Mouse (Mus musculus) ovary, postnatal 36 days (tissue): ENCODE measurements around the gene Ptprg.

Experiments used
- DNase-seq: peaks from one replicate; pipeline ENCODE4 v3.0.0; 2022; ENCODE audit warnings: low spot score, mixed read lengths

Ptprg gene

DNA sequence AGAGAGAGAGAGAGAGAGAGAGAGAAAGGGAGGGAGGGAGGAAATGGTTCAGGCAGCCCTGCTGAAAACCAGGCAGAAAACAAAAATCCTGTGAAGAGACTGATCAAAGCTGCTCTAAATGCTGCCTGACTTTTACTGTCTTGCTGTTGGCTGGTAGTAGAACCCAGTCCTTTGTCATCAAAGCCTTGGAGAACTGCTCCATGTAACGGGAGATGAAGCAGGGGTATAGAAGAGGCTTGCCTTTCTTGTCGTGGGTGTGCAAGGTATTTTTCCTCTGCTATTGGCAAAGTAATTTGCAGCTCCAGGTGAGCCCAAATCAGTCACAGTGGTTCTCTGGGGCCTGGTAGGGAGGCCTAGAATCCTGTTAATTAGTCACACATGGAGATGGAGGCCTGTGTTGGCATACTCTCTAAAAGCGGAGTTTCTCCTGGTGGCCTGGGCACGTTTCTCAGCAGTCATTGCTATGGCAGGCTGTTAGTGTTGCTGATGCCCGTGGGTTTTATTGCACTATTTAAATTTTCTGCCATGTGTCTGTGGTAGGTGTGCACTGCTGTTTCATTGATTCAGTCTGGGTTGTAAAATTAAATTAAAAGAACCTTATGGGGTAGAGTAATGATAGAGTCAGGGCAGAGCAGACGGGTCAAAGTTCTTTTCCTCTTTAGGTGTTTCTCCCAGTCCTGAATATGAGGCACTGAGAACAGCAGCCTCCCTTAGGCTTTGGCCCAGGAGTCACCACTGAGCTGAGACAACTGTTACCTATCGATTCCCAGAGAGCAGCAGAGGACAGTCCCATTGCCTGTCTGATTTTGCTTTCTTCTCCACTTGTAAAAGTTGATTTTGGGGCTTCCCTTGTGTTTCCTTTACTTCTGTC is 269.7 kb downstream of the Ptprg start:
- no peak for DNase-seq

DNA sequence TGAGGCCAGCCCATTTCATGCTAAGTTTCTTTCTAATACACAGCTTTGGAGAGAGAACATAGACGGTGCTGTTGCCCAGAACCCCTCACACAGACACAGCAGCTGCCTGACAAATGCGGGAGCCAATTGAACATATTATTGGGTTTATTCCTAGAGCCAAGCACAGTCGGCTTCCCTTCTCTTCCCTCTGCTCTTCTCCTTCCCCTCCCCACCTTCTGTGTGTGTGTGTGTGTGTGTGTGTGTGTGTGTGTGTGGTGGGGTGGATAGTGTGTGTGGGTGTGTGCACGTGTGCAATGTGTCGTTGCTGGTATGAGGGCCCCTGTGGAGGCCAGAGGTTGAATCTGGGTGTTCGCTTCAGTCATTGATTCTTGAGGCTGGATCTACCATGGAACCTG is 270.4 kb downstream of the Ptprg start:
- no peak for DNase-seq

DNA sequence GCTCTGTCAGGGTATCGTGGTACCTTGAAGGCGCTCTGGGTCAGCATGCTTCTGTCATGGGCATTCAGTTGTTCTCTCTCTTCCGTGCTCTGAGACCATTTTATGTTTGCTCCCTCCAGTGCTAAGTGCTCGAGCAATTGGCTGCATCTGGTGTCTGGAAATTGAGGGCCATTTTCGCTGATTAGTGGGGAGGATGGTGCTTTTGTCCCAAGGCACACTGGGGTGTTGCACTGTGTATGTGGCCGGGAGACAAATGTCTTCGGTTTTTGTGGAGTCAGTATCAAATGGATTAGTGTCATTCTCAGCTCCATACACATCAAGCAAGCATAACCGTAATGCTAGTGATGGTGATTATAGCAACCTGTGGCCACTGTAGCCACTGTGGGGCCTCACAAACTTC is 271.6 kb downstream of the Ptprg start:
- no peak for DNase-seq

DNA sequence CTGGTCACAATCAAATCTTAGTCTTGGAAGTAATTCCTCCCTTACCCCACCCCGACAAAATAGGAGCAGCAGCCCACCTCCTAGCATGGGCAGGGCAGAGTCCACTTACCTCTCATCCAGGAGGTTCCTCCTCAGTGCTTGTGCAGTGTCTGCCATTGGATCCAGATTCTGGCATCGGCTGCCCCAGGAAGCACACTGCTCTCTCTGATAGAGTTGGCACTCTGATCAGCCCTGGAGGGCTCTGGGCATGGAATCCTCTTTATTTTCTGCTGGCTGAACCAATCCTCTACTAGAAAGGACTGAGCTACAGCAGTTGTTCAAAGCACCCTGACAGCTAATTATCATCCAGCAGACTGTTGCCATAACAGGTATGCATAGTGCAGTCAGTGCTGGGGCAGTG is 272.2 kb downstream of the Ptprg start:
- DNase-seq = no peak

DNA sequence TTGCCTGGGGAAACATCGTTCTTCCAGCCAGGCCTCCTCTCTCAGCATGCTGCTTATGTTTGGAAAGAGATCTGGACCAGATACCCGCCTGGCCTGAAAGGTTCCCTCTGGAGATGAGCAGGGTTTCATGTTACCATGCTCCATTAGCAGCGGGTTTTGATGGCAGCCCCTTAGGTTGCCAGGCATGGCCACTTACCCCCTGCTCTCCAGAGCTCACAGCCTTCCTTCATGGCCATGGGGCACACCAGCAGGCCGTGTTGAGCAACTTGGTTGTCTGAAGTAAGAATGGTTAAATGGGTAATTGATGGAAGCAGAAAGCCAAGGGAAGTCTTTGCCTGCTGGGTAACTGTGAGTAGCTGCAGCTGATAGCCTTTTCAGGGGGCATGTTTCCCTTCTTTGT is 274.8 kb downstream of the Ptprg start:
- no peak for DNase-seq

DNA sequence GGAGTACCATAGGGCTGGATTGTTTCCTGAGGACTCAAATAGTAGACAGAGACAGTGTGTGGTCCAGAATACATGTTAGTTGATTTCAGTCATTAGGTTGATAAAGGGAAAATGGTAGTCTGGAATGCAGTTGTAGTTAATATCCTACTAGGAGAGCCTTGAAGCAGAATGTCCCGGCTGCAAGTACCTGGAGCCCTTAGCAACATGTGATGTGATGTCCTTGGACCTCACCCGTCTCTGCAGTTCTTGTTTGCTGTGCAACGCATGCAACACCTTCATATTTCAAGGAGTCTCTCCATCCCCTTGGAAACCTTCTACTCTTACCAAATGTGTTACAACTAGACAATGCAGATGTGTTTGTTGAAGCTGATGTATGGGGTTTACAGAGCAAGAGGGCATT is 280.3 kb downstream of the Ptprg start:
- DNase-seq = no peak

DNA sequence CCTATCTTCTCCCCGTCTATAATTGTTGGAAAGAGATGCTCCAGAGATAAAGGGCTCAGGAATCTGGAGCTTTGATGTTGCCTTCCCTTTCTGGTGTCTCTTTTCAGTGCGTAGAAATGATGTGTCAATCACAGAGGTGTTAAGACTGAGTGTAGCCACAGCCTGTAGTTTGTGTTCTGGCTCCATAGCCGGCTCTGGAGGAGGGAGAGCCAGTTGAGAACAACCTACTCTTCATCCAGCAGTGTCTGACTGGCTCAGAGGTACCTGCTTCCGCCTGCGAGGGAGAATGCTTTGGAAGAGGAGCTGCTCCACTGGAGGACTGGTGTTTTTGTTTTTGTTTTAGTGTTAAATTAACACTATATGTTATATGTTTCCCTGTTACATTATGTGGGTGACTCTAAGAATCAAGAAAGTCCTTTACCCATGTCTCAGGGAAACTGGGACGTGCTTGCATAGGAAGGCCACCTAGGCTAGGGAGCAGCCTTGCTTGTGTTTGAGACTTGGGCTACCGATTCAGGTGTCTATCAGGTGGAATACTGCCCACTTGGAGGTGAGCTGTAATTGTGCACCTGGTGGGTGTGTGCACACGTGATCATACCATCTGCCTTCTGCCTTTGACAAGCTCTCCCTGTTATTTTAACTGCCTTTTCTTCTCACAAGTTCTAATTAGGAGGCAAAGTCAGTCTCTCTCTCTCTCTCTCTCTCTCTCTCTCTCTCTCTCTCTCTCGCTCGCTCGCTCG is 282.5 kb downstream of the Ptprg start:
- no peak for DNase-seq

DNA sequence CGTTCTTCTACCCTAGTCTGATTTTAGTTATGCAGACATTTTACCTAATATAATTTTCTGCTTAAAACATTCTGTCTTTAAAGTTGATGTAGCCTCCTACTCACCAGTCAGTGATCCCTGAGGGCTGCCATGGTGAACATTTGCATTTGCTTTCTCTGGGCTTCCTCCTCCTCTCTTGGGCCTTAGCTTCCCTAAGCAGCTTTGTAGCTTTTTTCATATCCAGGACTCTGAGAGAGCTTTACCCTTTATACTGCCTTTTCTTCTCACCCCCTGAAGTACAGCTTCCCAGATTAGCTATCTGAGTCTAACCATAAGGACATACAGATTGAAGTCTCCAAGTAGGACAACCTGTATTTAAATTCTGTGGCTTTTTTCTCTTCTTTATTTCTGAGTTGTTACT is 284.4 kb downstream of the Ptprg start:
- no peak for DNase-seq

DNA sequence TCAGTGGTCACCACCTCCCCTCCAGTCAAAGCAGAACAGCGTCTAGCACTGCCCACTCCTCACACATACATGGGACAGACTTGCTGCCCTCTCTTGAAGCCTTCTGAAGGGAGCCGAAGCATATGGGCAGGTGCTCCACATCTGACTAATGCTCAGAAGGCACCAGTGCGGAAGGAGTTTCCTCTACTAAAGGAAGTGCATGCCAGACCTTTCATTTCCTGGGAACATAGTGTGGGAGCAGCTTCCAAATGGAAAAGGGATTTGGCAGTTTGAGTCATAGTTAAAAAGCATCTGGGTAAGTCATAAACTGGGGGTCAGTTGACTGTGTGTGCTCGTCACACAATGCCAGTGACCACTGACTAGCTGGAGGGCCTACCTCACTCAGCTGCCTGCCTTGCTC is 288.3 kb downstream of the Ptprg start:
- DNase-seq = no peak

DNA sequence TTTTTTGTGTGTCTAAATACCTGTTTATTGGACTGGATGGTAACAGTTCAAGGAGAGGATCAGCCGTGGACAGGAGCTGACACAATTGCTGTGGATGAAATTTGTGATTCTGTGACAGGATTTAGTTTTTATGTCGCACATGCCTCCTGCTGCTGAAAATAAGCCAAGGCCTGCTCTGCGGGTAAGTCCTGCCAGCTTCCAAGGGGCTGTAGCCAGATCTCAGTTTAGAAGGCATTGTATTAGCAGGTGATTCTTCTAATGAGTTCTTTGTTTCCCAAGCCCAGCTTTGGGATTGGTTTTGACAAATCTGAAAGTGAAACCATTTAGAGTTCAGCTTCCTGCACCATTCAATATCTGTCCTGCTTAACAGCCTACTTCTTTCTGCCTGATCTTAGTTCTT is 299.6 kb downstream of the Ptprg start:
- DNase-seq = no peak

DNA sequence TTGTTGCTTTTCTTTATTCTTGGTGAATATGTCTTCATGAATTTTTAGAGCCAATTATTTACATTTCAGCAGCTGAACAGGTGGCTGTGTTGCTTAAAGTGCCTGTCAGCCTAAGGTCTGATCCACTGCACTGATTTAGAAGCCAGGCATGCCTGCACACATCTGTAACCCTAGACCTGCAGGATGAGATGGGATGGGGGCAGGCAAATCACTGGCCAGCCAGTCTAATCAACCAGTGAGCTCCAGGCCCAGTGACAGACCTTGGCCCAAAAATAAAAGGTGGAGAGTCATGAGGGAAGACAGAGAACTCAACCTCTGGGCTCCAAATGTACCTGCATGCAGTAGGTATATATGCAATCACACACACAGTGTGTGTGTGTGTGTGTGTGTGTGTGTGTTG is 302.2 kb downstream of the Ptprg start:
- no peak for DNase-seq

DNA sequence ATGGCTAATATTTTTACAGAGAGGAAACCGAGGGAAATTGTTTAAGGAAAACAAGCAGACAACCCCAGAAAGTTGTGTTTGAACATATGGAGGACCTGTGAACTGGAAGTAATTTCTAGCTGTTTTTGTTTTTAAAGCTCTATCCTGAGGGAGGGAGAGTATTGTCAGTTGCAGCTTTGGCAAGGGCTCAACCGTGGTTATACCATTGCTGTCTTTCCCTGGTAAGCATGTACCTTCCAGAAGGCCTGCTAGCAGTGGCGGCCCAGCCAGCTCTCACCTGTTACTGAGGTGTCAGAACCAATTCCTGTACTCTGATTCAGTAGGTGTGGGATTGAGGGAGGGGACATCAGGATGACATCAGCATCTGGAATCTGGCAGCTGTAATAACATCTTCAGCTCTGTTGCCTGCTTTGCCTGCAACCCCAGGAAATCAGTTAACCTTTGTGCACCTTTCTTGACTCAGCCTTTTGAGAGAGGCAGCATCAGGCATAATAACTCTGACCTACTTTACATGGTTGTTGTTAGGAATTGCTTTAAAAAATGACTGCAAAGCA is 304.7 kb downstream of the Ptprg start:
- no peak for DNase-seq

DNA sequence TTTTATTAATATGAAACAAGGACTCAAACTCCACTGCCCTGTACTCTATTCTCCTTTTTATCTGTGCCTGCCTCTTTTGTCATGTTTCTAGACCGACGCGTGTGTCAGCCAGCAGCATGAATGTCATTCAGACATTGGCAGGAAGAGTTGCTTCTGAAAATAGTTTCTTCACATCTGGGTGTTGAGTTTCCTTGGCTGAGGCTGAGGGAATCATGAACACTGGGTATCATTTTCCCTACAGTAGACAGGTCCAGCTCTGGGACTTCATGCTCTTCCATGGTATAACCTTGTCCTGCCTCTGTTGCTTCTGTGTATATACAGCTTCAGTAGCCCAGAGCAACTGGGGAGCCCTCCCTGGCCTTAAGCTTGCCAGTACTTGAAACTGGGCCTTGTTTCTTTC is 310.0 kb downstream of the Ptprg start:
- DNase-seq = no peak

DNA sequence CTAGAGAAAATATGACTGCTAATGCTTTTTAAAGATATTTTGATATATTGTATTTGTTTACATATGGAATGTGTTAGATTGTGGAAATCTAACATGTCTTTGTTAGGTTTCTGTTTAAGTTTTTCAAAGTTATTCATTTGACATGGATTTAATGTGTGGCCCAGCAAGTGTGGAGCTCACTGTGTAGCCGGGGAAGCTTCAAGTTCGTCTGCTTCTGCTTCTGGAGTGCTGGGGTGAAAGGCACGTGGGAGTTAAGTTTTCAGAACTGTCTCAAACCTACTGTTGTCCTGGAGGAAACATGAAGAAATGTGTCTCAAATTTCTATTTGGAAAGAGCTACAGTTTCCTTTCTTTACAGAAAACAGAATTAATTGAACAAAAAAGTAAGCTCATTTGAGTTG is 311.5 kb downstream of the Ptprg start:
- DNase-seq = no peak

DNA sequence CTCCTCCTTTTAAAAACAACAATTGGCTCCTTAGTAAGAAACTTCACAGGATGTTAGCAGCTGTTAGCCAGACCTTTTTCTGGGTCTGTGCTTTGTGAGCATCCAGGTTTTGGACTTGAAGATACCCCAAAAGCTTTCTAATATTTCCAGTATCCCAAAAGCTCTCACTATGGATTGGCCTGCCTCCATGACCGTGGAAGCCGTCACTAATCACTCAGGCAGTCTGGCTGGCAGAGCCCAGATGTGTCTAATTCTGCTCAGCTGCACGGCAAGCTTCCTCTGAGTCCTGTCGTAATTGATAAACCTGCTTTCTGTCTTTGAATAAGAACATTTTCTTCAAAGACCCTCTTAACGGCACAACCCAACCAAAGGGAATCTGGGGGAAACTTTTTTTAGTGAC is 312.0 kb downstream of the Ptprg start:
- no peak for DNase-seq

DNA sequence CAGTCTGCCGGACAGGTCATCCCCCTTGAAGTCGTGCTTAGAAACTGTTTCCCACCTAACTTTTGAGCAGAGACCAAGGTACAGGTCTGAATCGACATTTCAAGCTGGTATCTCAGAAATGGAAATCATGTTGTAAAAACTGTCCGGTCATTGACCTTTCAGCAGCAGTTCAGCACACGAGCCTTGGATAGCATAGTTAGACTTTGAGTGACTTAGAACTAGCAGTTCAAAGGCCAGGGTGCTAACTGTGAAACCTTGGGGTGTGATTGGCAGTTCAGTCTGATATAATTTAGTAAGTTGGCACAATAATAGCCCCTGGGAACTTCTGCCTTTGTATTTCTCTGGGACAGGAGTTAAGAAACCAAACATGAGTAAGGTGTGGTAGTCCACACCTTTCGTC is 312.5 kb downstream of the Ptprg start:
- DNase-seq = no peak

DNA sequence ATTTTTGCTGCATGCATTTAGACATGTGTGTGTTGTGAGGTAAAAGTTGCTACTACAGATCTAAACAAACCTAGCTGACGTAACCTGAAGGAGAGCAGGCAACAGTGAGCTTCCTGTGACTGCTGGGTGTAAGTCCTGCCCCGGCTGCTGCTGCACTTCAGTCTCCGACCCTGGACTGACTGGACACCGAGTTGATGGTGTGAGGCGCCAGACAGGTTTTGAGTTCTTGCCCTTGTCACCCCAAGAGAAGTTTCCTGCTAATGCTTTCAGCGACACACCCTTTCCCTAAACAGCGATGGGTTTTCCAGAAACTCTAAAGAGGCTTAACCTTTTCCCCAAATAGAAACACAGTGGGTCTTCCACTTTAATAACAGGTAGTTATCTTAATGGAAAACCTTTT is 313.1 kb downstream of the Ptprg start:
- DNase-seq = no peak

DNA sequence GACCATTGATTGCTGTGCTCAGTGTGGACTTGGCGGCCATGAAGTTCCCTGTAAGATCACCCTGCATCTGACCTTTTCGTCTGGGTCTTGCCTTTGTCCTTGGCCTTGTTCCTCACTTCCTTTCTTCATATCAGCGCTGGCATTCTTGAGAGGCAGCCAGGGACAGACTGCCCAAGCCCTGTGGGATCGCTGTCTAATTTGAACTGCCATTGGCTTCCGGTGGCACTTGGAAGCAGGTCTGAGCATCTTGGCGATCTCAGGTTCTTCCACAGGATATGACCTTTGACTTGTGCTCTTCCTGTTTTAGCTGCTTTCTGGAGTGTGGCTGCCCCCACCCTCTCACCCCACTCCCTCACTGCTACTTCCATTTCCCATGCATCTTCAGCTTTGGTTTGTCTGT is 315.3 kb downstream of the Ptprg start:
- DNase-seq = no peak

DNA sequence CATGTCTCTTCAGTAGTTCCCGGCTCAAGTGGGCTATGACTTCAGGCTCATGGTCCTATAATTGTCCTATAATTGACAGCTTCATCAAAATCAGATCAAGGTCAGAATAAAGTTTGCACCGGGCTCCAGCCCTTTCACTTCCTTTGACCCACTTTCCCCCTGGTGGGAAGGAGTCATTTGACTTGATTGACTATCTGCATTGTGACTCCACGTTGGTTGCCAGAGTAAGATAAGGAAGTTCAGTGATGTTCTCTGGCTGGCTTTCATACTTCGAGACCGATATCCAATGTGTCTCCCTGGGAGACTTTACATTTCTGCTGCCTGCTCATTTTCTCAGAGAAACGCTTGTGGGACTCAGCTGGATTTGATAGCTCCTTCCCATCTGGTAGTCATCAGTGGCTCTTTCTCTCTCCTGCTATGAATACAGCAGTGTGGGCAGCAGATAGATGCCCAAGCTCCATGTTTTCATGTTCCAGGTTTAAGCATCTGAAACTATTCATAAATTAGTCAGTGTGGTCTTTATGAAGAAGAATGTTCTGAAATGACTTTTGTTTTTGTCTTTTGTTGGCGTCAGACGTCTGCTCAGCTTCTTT is 318.5 kb downstream of the Ptprg start:
- no peak for DNase-seq

DNA sequence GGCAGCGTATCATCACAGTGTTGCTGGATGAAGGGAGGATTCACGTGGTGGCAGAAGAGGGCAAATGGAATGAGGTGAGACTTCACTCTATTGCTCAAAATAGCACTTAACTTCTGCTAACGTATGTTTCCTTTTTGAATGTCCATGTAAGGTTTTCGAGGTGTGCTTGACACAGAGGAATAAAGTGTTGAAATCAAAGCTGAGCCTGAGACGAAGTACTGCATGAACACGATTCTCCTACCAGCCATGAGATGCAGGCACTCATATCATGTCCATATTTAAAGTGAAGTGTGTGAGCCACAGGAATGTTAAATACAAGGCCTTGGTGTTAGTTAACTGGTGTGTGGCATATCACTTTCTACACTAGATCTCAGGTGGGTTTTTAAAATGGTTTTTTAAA is 320.9 kb downstream of the Ptprg start:
- no peak for DNase-seq

DNA sequence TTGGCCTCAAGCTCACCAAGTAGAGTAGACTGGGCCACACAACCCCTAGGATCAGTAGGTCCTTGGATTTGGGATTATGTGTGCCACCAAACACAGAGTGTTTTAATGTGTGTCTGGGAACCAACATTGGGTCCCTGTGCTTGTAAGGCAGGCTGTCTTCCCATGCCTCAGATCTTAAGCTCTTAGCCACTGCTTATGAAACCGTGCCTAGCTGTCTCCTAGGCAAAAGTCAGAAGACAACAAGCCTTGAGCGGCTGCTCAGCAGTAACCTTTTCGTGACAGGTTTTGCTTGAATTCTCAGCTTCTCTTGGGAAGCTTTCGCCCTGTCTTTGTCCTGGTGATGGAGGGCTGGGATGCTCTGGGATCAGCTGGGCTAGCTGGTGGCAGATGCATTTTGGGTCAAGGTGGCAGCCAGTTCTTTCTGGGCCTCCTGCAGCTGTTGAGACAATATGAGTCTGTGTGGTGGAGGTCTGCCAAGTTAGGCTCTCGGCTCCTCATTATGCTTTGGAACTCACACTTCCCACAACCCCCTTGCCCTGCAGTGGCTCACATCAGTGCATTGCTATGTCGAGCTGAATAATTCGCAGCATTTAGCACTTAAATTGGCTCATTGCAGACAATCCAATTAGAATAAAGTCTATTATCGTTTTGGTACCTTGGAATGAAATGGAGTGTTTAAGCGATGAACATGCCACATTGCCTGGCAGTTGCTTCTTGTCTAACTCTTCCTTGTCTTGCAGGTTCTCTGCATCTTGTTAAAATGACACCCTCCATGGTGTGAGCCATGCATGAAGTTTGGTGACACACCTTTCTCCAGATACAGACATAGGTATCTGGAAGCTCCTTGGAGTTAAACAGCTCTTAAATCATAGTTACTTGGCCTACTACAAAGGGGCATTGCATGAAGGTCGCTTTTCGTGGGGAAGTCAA is 321.9 kb downstream of the Ptprg start:
- DNase-seq = no peak

DNA sequence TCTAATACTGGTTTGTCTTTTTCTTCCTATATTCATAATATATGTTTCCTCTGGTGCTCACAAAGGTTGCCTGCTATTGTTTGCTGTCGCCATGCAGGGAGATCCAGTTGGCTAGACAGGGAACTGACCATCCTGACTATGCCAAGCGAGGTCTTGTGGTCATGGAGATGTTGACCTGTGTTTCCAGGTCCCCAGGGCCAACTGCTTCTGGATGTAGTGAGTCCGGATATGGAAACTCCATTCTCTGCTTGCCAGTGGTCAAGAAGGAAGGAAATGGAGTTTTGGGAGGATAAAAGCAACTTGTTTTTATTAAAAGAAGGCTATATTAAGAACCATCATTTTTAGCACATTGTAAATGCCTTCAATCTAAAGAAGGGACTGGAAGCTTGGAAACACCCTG is 327.8 kb downstream of the Ptprg start:
- DNase-seq = no peak
